Mouse (Mus musculus): ENCODE measurements around the gene Acvr1b.

The Acvr1b gene

DNA sequence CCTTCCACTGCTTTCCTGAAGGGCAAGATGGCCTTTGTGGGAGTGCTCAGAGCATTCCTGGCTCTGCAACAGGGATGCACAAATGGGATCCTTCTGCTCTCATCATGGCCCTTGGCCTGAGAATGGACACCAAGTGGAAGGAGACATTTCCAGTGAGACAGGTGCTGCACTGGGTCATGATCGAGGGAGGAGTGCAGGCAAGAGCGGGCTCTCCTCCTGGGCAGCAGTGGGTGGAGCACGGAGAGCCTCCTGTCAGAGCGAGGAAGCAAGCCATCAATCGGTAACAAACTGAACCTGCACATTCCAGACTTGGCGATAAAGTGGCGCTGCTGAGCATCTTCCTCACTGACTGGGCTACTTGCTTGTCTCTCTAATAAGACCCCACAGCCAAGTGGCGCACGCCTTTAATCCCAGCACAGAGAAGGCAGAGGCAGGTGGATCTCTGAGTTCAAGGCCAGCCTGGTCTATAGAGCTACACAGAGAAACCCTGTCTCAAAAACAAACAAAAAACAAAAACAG is 27.0 kb downstream of the Acvr1b start:
- no peak for DNase-seq

DNA sequence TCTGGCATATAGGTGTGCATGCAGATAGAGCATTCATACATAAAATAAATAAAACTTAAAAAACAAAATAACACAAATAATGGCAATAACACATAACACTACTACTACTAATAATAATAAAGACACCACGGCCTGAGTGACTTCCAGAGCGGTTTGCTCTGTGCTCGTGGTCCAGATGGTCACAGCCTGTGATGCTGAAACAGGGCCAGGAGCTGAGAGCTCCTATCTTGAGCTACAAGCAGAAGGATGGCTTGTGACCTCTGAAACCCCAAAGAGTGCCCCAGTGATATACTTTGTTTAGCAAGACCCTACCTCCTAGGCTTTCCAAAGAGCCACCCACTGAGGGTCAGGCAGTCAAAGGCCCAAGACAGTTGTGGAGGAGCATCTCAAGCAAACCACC is 27.5 kb downstream of the Acvr1b start:
- no peak for DNase-seq

DNA sequence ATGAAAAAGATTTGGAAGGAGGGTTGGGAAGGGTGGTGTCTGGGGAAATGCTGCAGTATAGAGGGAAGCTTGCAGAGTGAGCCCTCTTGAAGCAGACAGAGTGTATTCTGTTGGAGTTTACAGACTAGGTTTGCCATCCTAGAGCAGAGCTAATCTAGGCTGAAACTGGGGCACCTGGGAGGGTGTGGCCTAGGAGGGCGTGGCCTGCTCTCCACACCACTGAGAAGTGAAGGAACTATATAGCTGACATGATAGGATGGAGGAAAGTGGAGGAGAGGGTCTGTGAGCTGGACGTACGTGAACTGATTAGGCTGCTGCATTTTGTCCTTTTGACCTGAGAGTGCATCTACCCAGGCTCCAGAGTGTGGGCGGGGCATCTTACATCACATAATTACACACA is 29.8 kb downstream of the Acvr1b start:
- DNase-seq, result no peak

DNA sequence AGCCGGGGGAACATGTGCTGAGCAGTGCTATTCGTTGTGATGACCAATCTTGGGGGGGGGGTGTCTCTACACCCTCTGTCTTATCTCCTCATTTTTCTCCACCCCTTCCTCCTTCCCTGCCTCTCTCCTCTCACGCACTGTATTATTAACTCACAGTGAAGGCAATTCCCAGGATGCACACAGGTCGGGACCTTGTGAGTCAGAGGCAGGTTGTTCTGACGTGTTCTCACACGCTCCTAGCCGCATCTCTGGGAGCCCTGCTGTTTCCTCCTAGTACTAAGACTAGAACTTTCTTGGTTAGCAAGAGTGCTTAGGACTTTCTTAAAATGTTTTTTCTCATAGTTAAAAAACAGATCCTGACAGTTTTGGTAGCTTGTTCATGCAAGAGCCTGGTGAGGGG is 30.9 kb downstream of the Acvr1b start:
- DNase-seq, result no peak

DNA sequence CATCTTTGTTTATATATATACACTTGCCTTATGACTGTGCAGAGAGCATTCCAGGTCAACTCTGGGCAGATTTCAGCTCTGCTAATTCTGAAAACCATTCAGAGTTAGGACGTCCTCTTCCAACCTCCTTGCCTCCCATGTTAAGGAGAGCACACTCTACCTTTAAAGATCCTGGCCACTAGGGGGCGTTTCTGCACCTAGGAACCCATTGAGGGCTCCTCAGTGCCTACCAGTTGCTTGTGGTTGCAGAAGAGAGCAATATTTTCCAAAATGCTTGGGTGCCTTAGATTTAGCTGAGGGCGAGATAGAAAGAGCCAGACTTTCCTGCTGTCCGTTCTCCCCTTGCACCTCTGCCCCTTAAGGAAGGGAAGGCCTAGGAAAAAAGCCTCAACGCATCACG is 36.4 kb downstream of the Acvr1b start:
- DNase-seq, result peak; percentile 78

DNA sequence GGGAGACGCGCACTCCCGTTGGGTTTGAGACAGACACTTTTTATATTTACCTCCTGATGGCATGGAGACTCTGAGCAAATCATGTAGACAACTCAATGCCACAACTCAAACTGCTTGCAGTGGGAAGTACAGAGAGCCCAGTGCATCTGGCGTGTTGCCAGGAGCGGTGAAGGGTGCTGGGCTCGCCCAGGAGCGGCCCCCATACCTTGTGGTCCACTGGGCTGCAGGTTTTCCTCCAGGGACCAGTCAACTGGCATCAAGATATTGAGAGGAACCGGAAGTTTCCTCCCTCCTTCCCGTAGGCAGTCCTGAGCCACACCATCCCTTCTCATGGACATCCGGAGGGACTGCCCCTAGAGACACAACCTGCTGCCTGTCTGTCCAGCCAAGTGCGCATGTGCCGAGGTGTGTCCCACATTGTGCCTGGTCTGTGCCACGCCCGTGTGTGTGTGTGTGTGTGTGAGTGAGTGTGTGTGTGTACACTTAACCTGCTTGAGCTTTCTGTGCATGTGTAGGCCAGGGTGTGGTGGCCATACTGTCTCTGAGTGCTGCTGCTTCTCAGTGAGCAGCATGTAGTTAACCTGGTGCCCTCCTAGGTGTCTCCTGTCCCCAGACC is 37.2 kb downstream of the Acvr1b start:
- DNase-seq, result no peak

DNA sequence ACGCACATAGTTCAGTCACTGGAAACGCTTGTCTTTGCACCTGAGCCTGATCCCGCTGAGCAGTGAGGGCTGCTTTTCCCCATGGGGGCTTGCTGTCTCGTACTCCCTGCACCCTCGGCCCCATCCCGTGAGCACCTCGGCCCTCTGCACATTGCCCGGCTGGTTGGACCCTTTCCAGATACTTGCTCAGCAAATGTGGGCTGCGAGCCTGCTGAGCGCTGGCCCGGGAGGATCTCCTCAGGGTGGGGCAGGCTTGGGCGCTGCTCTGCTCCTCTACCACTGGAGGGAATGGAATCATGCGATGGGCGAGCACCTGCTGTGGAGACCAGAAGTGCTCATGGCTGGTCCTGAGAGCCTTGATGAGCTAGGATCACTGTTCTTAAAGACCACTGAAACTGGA is 38.6 kb downstream of the Acvr1b start:
- DNase-seq, result no peak

DNA sequence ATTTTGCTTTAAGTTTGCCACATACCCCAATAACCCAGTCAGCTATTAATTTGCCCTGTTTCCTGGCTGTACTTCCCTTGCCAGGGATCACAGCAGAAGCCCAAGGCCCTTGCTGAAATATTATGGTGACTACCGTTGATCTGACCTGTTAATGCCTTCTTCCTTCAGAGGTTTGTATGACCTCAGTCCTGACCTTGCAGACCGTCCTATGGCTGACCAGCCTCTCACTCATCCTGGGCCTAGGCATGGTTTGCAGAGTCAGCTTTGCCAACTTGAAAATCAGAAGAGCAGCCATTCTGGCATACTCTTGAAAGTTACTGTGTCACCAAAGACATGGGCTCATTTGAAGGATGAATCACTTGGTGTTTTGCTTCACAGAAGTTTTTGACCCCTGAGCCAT is 41.3 kb downstream of the Acvr1b start:
- no peak for DNase-seq

DNA sequence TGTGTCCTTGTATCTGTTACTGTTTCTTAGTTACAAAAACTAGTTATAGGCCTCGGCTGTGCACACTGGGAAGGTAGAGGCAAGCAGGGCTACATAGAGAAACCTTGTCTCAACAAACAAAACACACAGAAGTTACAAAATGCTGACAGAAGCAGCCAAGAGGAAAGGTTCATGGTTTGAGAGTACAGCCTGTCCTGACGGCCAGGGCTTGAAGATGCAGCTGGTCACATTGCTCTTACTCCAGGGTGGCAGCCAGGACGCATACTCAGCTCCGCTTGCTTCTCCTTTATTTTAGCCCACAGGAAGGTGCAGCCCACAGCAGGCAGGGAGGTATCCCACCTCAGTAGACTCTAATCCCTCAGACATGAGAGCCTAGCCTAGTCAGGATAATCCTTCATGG is 42.2 kb downstream of the Acvr1b start:
- no peak for DNase-seq

DNA sequence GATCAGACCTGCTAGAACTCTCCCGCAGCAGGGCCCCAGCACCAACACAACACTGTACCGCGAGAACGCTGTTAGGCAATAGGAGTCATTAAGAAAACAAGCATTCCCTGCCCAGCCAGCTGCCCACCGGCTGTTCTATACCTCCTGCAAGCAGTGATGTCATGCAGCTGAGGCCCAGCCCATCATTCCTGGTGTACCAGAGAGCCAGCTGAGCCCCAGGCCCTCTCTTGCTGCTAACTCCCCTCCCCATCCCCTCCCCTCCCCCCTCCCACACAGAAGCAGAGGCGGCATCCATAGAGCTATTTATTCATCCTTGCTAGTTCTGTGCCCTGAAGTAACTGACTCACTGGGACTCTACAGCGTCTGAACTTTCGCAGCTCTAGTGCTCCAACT is 47.0 kb downstream of the Acvr1b start:
- no peak for DNase-seq

DNA sequence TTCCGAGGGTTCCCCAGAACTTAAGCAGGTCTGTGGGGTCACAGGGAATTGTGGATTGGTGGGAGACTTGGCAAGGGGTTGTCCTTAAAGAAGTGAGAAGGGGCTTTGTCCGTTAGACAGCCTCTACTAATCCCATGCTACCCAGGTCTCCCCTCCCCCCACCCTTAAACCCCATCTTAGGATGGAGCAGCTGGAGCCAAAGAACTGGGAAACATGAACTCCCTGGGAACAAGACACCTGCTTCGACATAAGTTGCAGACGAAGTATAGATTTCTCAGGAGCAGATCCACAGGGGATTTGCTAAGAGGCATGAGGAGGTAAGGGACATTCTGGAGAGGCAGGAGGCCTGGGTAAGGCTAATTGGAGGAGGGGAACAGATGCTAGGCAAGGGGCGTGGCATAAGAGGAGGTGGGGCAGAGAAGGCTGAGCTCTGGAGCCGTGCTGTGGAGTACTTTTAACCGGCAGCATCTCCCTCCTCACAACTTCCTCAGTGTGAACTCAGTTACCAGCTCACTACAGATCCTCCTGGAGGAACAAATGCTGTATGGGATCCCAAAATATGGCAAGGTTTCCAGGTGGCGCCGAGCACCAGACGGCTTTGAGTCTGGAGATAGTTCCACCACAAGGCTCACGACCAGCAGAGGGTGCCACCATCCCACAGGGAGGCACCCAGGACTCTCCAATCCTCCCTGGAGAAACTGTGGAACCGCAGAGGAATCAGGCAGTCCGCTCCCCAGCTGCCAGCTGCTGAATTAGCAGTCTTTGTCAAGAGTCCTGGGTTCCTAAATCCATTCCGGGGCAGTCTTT is 47.6 kb downstream of the Acvr1b start:
- peak; percentile 95 for DNase-seq

DNA sequence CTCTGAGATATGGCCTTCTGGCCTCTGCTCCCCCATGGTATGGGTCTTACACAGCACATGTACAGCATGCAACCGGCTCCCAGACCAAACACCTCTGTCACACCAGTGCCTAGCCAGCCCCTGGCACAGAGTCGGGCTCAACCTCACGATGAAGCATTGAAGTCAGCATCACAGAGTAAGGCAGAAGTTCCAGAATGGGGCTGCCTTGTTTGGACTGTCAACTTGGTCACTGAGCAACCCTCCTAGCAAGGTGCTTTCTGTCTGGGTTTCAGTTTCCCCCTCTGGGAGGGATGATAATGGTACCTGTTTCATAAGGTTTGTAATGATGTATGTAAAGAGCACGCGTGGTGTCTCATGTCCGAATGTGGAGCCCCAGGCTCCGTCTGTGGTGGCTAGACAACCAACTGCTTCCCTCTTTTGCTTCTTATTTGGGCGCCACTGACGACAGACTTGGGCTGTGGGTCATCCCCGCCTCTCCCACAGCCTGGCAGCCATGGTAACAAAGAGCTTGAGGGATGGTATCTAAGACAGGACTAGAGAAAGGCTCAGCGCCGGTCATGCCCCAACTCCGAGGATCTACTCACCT is 49.1 kb downstream of the Acvr1b start:
- no peak for DNase-seq

DNA sequence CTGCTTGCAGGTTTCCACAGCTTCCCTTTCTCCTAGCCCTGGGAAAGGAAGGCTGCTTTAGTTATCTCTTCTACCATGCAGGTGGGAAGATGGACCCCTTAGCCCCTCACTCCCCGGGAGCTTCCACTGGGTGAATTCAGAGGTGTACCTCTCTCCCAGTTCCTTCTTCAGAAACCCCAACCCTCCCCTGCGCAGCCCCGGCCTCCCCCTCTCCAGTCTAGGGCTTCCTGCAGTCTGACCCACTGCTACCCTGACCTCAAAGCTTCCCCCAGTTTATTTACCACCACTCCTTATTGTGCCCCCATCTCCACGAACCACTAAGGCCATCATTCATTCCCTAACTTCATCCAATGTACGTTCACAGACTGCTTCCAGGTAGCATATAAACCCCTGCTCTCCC is 49.7 kb downstream of the Acvr1b start:
- DNase-seq, result no peak

DNA sequence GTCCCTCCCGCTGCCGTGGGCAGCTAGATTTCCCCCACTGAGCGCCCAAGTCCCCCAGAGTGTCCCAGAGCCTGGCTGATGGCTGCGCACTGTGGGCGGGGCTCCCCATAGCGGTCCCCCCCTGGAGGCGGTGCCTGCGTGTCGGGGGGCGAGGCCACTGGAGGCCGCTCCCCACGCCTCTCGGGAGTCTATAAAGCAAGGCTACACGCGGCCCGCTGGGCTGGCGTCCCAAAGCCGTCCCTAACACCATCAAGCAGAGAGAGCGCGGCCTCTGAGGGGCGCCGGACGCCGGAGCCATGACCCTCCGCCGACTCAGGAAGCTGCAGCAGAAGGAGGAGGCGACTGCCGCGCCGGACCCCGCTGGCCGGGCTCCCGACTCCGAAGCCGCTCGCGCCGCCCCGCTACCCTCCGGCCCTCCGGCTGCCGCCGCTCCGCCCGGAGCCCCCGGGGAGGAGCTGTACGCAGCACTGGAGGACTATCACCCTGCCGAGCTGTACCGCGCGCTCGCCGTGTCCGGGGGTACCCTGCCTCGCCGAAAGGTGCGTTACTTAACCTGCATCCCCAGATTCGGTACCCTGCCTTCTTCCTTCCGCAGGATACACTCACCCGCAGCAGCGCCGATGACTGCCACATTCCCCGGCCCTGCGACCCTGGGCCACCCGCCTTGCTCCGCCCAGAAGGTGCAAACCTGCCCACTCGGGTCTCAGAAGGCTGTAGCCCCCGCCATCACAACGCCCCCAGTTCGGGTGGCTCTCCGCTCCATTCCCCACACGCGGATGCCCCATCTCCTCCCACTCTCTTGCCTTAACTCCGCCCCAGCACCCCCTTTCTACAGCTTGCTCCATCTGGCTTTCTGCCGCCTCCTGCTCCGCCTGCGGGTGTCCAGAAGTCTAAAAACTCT is 50.4 kb downstream of the Acvr1b start, which contains the start of gene Grasp:
Grasp (plus strand) TSS at position 183 of the 901 bp plus-strand sequence.
- peak; percentile 95 for DNase-seq

DNA sequence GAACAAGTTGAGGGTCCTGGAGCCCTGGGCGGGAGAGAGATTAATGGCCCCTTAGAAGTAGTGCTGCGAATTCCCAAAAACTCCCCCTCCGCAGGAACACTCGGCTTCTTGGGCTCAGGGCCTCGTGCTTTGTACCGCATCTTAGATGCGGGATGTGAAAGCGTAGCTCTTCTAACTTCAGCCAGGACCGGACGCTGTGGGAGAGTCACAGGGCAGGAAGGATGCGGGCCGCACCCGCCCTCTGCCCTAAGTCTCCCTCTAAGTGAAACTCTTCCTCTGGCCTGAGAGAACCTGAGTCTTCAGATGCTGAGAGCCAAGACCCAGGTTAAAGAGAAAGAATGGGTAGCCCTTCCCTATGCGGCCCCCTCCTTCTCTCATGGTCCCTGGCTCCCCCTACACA is 51.1 kb downstream of the Acvr1b start:
- DNase-seq, result peak; percentile 69

DNA sequence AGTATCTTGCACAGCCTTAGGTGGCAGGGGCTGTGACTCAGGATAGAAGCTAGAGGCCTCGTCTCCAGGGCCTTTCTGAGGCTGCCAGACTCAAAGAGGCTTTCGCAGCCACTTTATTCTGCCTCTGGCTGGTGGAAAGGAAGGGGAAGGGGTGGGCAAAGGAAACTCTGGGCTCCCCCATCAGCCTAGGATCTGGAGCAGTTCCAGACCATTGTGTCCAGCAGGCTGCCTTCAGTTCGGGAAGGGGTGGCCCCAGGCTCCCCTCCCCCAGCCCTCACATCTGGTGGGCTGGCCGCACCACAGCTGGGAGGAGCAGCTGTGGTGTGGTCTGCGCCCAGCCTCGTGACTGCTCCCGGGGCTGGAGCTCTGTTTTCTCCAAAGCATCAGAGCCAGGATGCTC is 54.1 kb downstream of the Acvr1b start:
- peak; percentile 87 for DNase-seq

DNA sequence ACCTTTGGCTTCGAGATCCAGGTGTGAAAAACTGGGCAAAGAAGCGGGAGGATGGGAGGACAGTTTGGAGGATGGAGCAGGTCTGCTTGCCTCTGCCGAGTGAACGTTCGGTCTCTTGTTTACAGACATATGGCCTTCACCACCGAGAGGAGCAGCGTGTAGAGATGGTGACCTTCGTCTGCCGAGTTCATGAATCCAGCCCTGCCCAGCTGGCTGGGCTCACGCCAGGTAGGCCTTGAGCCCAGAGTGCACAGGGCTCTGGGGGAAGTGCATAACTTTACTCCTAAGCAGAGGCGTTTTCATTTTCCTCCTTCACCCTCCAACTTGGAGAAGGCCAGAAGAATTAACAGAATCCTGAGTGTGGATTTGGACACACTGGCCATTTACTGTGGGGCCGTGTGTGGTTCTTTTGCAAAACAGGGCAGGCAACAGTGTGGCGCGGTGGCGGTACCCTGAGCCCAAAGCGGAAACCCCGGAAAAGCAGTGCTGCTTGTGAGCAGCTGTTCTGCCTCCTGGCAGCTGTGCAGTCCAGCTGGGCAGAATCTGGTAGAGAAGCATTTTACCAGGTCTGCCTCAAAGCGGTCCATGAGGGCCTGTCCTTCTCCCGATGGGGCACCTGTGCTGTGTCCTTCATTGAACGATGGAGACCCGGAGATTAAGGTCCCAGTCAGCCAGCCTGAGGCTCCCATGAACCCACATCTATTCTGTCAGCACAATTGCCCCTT is 55.2 kb downstream of the Acvr1b start:
- DNase-seq, result peak; percentile 48

DNA sequence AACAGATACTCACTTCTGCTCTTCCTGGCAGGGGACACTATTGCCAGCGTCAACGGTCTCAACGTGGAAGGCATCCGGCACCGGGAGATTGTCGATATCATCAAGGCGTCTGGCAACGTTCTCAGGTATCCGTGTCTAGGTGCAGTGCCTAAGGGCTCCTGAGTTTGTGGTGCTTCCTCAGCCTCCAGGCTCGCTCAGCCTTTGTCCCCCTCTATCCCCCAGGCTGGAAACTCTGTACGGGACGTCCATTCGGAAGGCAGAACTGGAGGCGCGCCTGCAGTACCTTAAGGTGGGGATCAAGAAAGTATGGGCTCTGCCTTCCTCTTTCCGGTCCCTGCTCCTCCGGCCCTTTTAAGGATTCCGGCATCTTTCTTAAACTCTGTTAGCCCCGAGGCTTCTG is 56.6 kb downstream of the Acvr1b start:
- DNase-seq, result no peak

DNA sequence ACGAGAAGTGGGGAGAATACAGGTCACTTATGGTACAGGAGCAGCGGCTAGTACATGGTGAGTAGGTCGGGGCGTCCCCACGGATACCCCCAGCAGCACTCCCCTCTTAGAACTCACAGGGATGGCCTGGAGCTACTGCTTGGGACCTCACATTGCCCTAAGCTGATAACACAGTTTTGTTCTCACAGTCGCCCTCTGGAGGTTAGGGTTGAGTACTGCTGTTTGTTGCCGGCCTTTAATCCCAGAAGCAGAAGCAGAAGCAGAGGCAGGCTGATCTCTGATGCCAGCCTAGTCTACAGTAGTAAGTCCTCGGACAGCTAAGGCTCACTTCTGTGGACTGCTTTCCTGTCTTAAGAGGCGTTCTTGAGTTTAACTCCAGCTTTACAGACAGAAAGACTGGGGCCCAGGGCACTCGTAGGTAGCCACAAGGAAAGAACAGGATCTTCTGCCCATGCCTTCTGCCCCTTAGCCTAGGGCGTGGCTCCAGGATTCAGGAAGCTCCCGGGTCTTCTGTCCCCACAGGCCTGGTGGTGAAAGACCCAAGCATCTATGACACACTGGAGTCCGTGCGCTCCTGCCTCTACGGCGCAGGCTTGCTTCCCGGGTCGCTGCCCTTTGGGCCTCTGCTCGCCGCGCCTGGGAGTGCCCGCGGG is 57.3 kb downstream of the Acvr1b start:
- peak; percentile 74 for DNase-seq

DNA sequence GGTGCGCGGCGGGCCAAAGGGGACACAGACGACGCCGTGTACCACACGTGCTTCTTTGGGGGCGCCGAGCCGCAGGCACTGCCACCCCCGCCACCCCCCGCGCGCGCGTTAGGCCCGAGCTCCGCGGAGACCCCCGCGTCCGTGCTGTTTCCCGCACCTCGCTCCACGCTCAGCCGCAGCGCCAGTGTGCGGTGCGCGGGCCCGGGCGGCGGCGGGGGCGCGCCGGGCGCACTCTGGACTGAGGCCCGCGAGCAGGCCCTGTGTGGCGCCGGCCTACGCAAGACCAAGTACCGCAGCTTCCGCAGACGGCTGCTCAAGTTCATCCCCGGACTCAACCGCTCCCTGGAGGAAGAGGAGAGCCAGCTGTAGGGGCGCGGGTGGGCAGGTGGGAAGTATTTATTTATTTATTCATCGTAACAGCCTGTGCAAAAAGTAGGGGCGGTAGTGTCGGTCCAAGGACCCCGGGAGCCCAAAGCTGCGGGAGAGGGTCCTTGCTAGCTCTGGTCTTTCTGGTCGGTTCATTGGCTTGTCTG is 57.8 kb downstream of the Acvr1b start:
- no peak for DNase-seq

DNA sequence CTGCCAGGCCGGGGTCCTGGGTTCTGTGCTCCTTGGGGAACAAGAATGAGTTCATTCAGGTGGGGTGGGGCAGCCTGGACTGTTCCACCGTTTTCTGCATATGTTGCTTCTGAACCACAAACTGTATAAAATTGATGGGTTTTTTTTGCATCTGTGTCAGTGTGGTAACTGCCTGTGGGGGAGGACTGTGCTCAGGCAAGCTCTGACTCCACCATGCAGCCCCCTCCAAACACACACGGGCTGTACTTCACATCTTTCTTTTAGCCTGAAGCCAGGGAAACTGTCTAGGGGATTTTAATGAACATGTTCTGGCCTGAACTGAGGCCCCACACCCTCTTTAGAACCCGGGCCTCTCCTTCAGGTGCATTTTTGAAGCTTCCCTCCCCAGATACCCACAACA is 58.7 kb downstream of the Acvr1b start:
- DNase-seq, result no peak
